Mouse (Mus musculus) forebrain, embryonic 16.5 days (tissue): ENCODE measurements around the gene 4930402H24Rik. TPM values are rescaled to one million over a fixed set of nuclear protein-coding genes. Genes with fewer than 3 reads are reported as not detected.

Experiments
- ATAC-seq: fragments of 200-750 bp; cut with Nextera tagmentation; 2 replicates; pipeline ENCODE4 v1.8.0; 2017; ENCODE audit warnings: mild to moderate bottlenecking, moderate library complexity
- H3K27ac ChIP-seq: fragments of 300-500 bp; sonication (generic); 2 replicates; pipeline ENCODE4 v1.5.1; 2014; ENCODE audit warnings: low read length, control low read depth
- H3K27me3 ChIP-seq: fragments of 300-500 bp; sonication (generic); replicated peaks from 2 replicates; pipeline ENCODE4 v1.6.1; 2014; ENCODE audit warnings: low read length; ENCODE audit not compliant: control insufficient read depth, insufficient read depth
- H3K36me3 ChIP-seq: fragments of 300-500 bp; sonication (generic); 2 replicates; pipeline ENCODE4 v1.6.1; 2014; ENCODE audit not compliant: control insufficient read depth, insufficient read depth
- H3K4me1 ChIP-seq: fragments of 300-500 bp; sonication (generic); replicated peaks from 2 replicates; pipeline ENCODE4 v1.6.1; 2014; ENCODE audit warnings: low read length; ENCODE audit not compliant: control insufficient read depth, insufficient read depth
- H3K4me2 ChIP-seq: fragments of 300-500 bp; sonication (generic); 2 replicates; pipeline ENCODE4 v1.6.1; 2014; ENCODE audit warnings: mild to moderate bottlenecking, low read length, control low read depth
- H3K4me3 ChIP-seq: fragments of 300-500 bp; sonication (generic); replicated peaks from 2 replicates; pipeline ENCODE4 v1.5.1; 2014; ENCODE audit warnings: mild to moderate bottlenecking, low read length, control low read depth
- H3K9ac ChIP-seq: fragments of 300-500 bp; sonication (generic); replicated peaks from 2 replicates; pipeline ENCODE4 v1.6.1; 2014; ENCODE audit warnings: low read depth, low read length, control low read depth
- H3K9me3 ChIP-seq: fragments of 300-500 bp; sonication (generic); 2 replicates; pipeline ENCODE4 v1.6.1; 2016; ENCODE audit warnings: low read length; ENCODE audit not compliant: control insufficient read depth
- WGBS: fragments of 180-500 bp; shearing (Covaris S2); extraction: QIAGEN DNeasy Blood & Tissue Kit; methylation state at CpG from one replicate; pipeline ENCODE4 v1.1.7; 2014; 5-methylcytosine and 5-hydroxymethylcytosine counted together
- polyA plus RNA-seq: library from polyadenylated mRNA; unstranded; fragments of >200 nt; fragmentation: Nextera tagmentation; extraction: Ambion mirVana; gene quantifications from 2 replicates; pipeline ENCODE4 v1.2.1, GENCODE M21; 2015

4930402H24Rik gene
- 93.7 and 109 TPM in 2 replicates for polyA plus RNA-seq

GRCm38 (mm10) chr2:130905751-130906583, at the start of gene 4930402H24Rik, which contains the start of gene Atrn:
TSS of gene 4930402H24Rik (minus strand) at chr2:130906406.
TSS of gene Atrn (plus strand) at chr2:130906495.
- H3K9ac ChIP-seq = peak within 1 kb of the TSS; percentile 95
- H3K4me3 ChIP-seq = peak within 1 kb of the TSS; percentile 99
- H3K9me3 ChIP-seq = no peaks in the 10 kb centered on the region
- peak within 1 kb of the TSS; percentile 72 for H3K4me2 ChIP-seq
- peaks cover 23% of the 10 kb centered on the region for H3K4me1 ChIP-seq
- H3K27me3 ChIP-seq = no peaks in the 10 kb centered on the region
- WGBS = 4% methylated on average over 44 of the region's 50 CpGs
- H3K36me3 ChIP-seq = no peaks in the 10 kb centered on the region
- H3K27ac ChIP-seq = peak within 1 kb of the TSS; percentile 74
- ATAC-seq = peak; percentile 97

- no peak overlapping the region for H3K4me3 ChIP-seq
- 3% methylated on average over 1 of the region's 1 CpGs for WGBS
- ATAC-seq = peak; percentile 77; the same call in 1 of the 2 replicates
- no peak overlapping the region for H3K4me2 ChIP-seq
- H3K9ac ChIP-seq = no peak overlapping the region
- H3K27ac ChIP-seq = no peak overlapping the region
- H3K27me3 ChIP-seq = no peaks in the 10 kb centered on the region
- H3K9me3 ChIP-seq = no peaks in the 10 kb centered on the region
- no peaks in the 10 kb centered on the region for H3K4me1 ChIP-seq
- no peaks in the 10 kb centered on the region for H3K36me3 ChIP-seq
Observed at GRCm38 (mm10) chr2:130950548-130950947, 44.3 kb upstream of the 4930402H24Rik start.

GRCm38 (mm10) chr2:130949781-130950180, 43.6 kb upstream of the 4930402H24Rik start:
- Histone ChIP-seq H3K4me1 (no peaks in the 10 kb centered on the region), H3K27me3 (no peaks in the 10 kb centered on the region), H3K4me2 (no peak overlapping the region), H3K9me3 (no peaks in the 10 kb centered on the region), H3K9ac (no peak overlapping the region), H3K4me3 (no peak overlapping the region), H3K36me3 (no peaks in the 10 kb centered on the region), H3K27ac (no peak overlapping the region)
- 74% methylated on average over 2 of the region's 2 CpGs for WGBS
- ATAC-seq = no peak

- Histone ChIP-seq H3K4me3 (no peak overlapping the region), H3K27ac (no peak overlapping the region), H3K4me1 (no peaks in the 10 kb centered on the region), H3K4me2 (no peak overlapping the region), H3K9me3 (no peaks in the 10 kb centered on the region), H3K27me3 (no peaks in the 10 kb centered on the region), H3K36me3 (no peaks in the 10 kb centered on the region), H3K9ac (no peak overlapping the region)
- 89% methylated on average over 12 of the region's 12 CpGs for WGBS
- ATAC-seq = no peak
Observed at GRCm38 (mm10) chr2:130932865-130933264, 26.7 kb upstream of the 4930402H24Rik start.

- Histone ChIP-seq H3K27me3 (no peaks in the 10 kb centered on the region), H3K4me2 (no peak overlapping the region), H3K9me3 (no peaks in the 10 kb centered on the region), H3K4me3 (no peak overlapping the region), H3K4me1 (no peaks in the 10 kb centered on the region), H3K36me3 (no peaks in the 10 kb centered on the region), H3K9ac (no peak overlapping the region), H3K27ac (no peak overlapping the region)
- 93% methylated on average over 5 of the region's 5 CpGs for WGBS
- ATAC-seq = no peak
Observed at GRCm38 (mm10) chr2:130929994-130930393, 23.8 kb upstream of the 4930402H24Rik start.

- H3K27ac ChIP-seq = no peak overlapping the region
- no peaks in the 10 kb centered on the region for H3K9me3 ChIP-seq
- H3K9ac ChIP-seq = no peak overlapping the region
- H3K4me3 ChIP-seq = no peak overlapping the region
- no peaks in the 10 kb centered on the region for H3K4me1 ChIP-seq
- no peaks in the 10 kb centered on the region for H3K27me3 ChIP-seq
- H3K36me3 ChIP-seq = no peaks in the 10 kb centered on the region
- ATAC-seq = no peak
- no peak overlapping the region for H3K4me2 ChIP-seq
Observed at GRCm38 (mm10) chr2:130928530-130928929, 22.3 kb upstream of the 4930402H24Rik start.

GRCm38 (mm10) chr2:130928031-130928430, 21.8 kb upstream of the 4930402H24Rik start:
- ATAC-seq = no peak
- Histone ChIP-seq H3K27ac (no peak overlapping the region), H3K4me3 (no peak overlapping the region), H3K4me2 (no peak overlapping the region), H3K9ac (no peak overlapping the region), H3K9me3 (no peaks in the 10 kb centered on the region), H3K27me3 (no peaks in the 10 kb centered on the region), H3K4me1 (no peaks in the 10 kb centered on the region), H3K36me3 (no peaks in the 10 kb centered on the region)
- 87% methylated on average over 4 of the region's 4 CpGs for WGBS

DNA sequence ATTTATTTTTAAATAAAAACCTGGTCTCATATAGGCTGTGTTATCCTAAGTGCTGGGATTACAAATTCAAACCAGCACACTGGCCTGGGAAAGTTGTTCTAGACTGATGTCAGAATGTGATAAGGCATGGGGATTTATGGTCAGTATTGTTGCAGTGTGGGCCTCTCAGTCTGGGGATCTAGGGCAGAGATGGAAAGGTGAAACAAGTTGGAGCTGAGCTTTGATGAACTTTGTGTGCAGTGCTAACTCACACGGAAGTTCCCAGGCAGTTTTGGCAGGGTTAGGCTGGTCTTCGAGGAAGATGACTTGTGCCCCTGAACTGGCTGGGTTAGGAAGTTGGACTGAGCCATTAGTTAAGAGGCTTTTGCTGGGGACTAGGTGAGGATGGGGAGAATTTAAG, 18.7 kb upstream of the 4930402H24Rik start:
- ATAC-seq = no peak
- Histone ChIP-seq H3K9me3 (no peaks in the 10 kb centered on the region), H3K27ac (no peak overlapping the region), H3K4me1 (no peaks in the 10 kb centered on the region), H3K4me3 (no peak overlapping the region), H3K9ac (no peak overlapping the region), H3K36me3 (no peaks in the 10 kb centered on the region), H3K4me2 (no peak overlapping the region), H3K27me3 (no peaks in the 10 kb centered on the region)
- WGBS = 90% methylated on average over 2 of the region's 2 CpGs

- Histone ChIP-seq H3K4me3 (no peak overlapping the region), H3K4me1 (peaks cover 4% of the 10 kb centered on the region; the same call in 1 of the 2 replicates), H3K4me2 (no peak overlapping the region), H3K36me3 (no peaks in the 10 kb centered on the region), H3K9me3 (no peaks in the 10 kb centered on the region), H3K9ac (no peak overlapping the region), H3K27ac (no peak overlapping the region), H3K27me3 (no peaks in the 10 kb centered on the region)
- 89% methylated on average over 5 of the region's 5 CpGs for WGBS
- ATAC-seq = no peak
Observed at GRCm38 (mm10) chr2:130919062-130919593, 12.9 kb upstream of the 4930402H24Rik start.
